Mouse (Mus musculus): ENCODE data around the gene Zbtb16.
A peak's percentile ranks its signal among the peaks of the same experiment; 100 is the strongest.

GRCm38 (mm10) chr9:48860526-48860845 lies 24.5 kb upstream of the Zbtb16 start:
- TF ChIP-seq CTCF (conservative IDR thresholded peaks at IDR 0.05; ENCODE audit: insufficient read depth, insufficient read length, low read depth, low read length): peak; percentile 95
- no peak for TF ChIP-seq POLR2A (IDR thresholded peaks at IDR 0.05; ENCODE audit: low read depth, low read length)

All from kidney, adult 2 months (tissue).